Mouse (Mus musculus): ENCODE results near the gene Myoz1. TPM values are rescaled to one million over a fixed set of nuclear protein-coding genes. Genes with fewer than 3 reads are reported as not detected.

The Myoz1 gene
- polyA plus RNA-seq, 1 experiment = 0.50 TPM

- TF ChIP-seq MYOG (IDR thresholded peaks at IDR 0.05; ENCODE audit: control insufficient read depth, extremely low read depth, insufficient read length) (no peak), MAX (IDR thresholded peaks at IDR 0.05) (no peak)
- Histone ChIP-seq H3K4me3 (ENCODE audit: insufficient read depth, poor library complexity, severe bottlenecking) (no peak overlapping the region), H3K36me3 (ENCODE audit: control insufficient read depth, insufficient read depth) (no peaks in the 10 kb centered on the region), H3K27me3 (ENCODE audit: control insufficient read depth, insufficient read depth, insufficient read length) (no peaks in the 10 kb centered on the region), H3ac (ENCODE audit: control insufficient read depth, insufficient read length, low read depth) (no peak overlapping the region), H3K79me2 (ENCODE audit: control insufficient read depth, insufficient read depth) (peaks cover 6% of the 10 kb centered on the region), H3K79me3 (ENCODE audit: low read depth) (no peaks in the 10 kb centered on the region)
These were observed 38.1 kb downstream of the Myoz1 start for GRCm38 (mm10) chr14:20618211-20618610.

- Histone ChIP-seq H3K36me3 (ENCODE audit: control insufficient read depth, insufficient read depth) (no peaks in the 10 kb centered on the region), H3ac (ENCODE audit: control insufficient read depth, insufficient read length, low read depth) (no peak overlapping the region), H3K4me3 (ENCODE audit: insufficient read depth, poor library complexity, severe bottlenecking) (no peak overlapping the region), H3K27me3 (ENCODE audit: control insufficient read depth, insufficient read depth, insufficient read length) (no peaks in the 10 kb centered on the region), H3K79me2 (ENCODE audit: control insufficient read depth, insufficient read depth) (peaks cover 6% of the 10 kb centered on the region), H3K79me3 (ENCODE audit: low read depth) (peaks cover 2% of the 10 kb centered on the region)
- TF ChIP-seq USF1 (IDR thresholded peaks at IDR 0.05; ENCODE audit: low read depth) (peak; percentile 81), MYOD1 (IDR thresholded peaks at IDR 0.05; ENCODE audit: control insufficient read depth, insufficient read length, low read depth) (no peak), MAX (IDR thresholded peaks at IDR 0.05) (no peak), CTCF (IDR thresholded peaks at IDR 0.05; ENCODE audit: control insufficient read depth, insufficient read depth, insufficient read length) (no peak)
These were observed 39.9 kb downstream of the Myoz1 start for GRCm38 (mm10) chr14:20616421-20616820.

GRCm38 (mm10) chr14:20615075-20615474 is 41.3 kb downstream of the Myoz1 start:
- H3K27me3 ChIP-seq (ENCODE audit: control insufficient read depth, insufficient read depth, insufficient read length) = no peaks in the 10 kb centered on the region
- no peak for TF ChIP-seq FOSL1 (IDR thresholded peaks at IDR 0.05; ENCODE audit: insufficient read depth, low read length, poor library complexity, severe bottlenecking)
- no peak for TF ChIP-seq MAX (IDR thresholded peaks at IDR 0.05)
- TF ChIP-seq MYOG (IDR thresholded peaks at IDR 0.05; ENCODE audit: control insufficient read depth, extremely low read depth, insufficient read length) = no peak
- no peak for TF ChIP-seq USF1 (IDR thresholded peaks at IDR 0.05; ENCODE audit: low read depth)
- no peak for TF ChIP-seq CTCF (IDR thresholded peaks at IDR 0.05; ENCODE audit: control insufficient read depth, insufficient read depth, insufficient read length)
- TF ChIP-seq MYOD1 (IDR thresholded peaks at IDR 0.05; ENCODE audit: control insufficient read depth, insufficient read length, low read depth) = no peak
- no peak for TF ChIP-seq CEBPB (IDR thresholded peaks at IDR 0.05; ENCODE audit: low read depth)
- H3ac ChIP-seq (ENCODE audit: control insufficient read depth, insufficient read length, low read depth) = no peak overlapping the region
- H3K79me2 ChIP-seq (ENCODE audit: control insufficient read depth, insufficient read depth) = peaks cover 6% of the 10 kb centered on the region
- H3K79me3 ChIP-seq (ENCODE audit: low read depth) = peaks cover 2% of the 10 kb centered on the region
- no peaks in the 10 kb centered on the region for H3K36me3 ChIP-seq (ENCODE audit: control insufficient read depth, insufficient read depth)
- no peak overlapping the region for H3K4me3 ChIP-seq (ENCODE audit: insufficient read depth, poor library complexity, severe bottlenecking)

GRCm38 (mm10) chr14:20612820-20613219 is 43.5 kb downstream of the Myoz1 start:
- TF ChIP-seq MAX (IDR thresholded peaks at IDR 0.05) = no peak
- H3ac ChIP-seq (ENCODE audit: control insufficient read depth, insufficient read length, low read depth) = no peak overlapping the region
- no peak overlapping the region for H3K4me3 ChIP-seq (ENCODE audit: insufficient read depth, poor library complexity, severe bottlenecking)
- peaks cover 6% of the 10 kb centered on the region for H3K79me2 ChIP-seq (ENCODE audit: control insufficient read depth, insufficient read depth)
- H3K27me3 ChIP-seq (ENCODE audit: control insufficient read depth, insufficient read depth, insufficient read length) = no peaks in the 10 kb centered on the region
- H3K36me3 ChIP-seq (ENCODE audit: control insufficient read depth, insufficient read depth) = no peaks in the 10 kb centered on the region
- peaks cover 4% of the 10 kb centered on the region for H3K79me3 ChIP-seq (ENCODE audit: low read depth)

GRCm38 (mm10) chr14:20610146-20610545 is 46.2 kb downstream of the Myoz1 start:
- no peak overlapping the region for H3K4me3 ChIP-seq (ENCODE audit: insufficient read depth, poor library complexity, severe bottlenecking)
- TF ChIP-seq MAX (IDR thresholded peaks at IDR 0.05) (peak; percentile 54), MYOD1 (IDR thresholded peaks at IDR 0.05; ENCODE audit: control insufficient read depth, insufficient read length, low read depth) (no peak)
- peaks cover 4% of the 10 kb centered on the region for H3K79me3 ChIP-seq (ENCODE audit: low read depth)
- peaks cover 3% of the 10 kb centered on the region for H3K79me2 ChIP-seq (ENCODE audit: control insufficient read depth, insufficient read depth)
- no peak overlapping the region for H3ac ChIP-seq (ENCODE audit: control insufficient read depth, insufficient read length, low read depth)
- H3K36me3 ChIP-seq (ENCODE audit: control insufficient read depth, insufficient read depth) = no peaks in the 10 kb centered on the region
- no peaks in the 10 kb centered on the region for H3K27me3 ChIP-seq (ENCODE audit: control insufficient read depth, insufficient read depth, insufficient read length)

GRCm38 (mm10) chr14:20609519-20609918 is 46.8 kb downstream of the Myoz1 start:
- Histone ChIP-seq H3K36me3 (ENCODE audit: control insufficient read depth, insufficient read depth) (no peaks in the 10 kb centered on the region), H3K27me3 (ENCODE audit: control insufficient read depth, insufficient read depth, insufficient read length) (no peaks in the 10 kb centered on the region), H3K4me3 (ENCODE audit: insufficient read depth, poor library complexity, severe bottlenecking) (no peak overlapping the region), H3K79me2 (ENCODE audit: control insufficient read depth, insufficient read depth) (no peaks in the 10 kb centered on the region), H3ac (ENCODE audit: control insufficient read depth, insufficient read length, low read depth) (no peak overlapping the region), H3K79me3 (ENCODE audit: low read depth) (peaks cover 4% of the 10 kb centered on the region)
- TF ChIP-seq MYOD1 (IDR thresholded peaks at IDR 0.05; ENCODE audit: control insufficient read depth, insufficient read length, low read depth) (no peak), FOSL1 (IDR thresholded peaks at IDR 0.05; ENCODE audit: insufficient read depth, low read length, poor library complexity, severe bottlenecking) (peak; percentile 14), CEBPB (IDR thresholded peaks at IDR 0.05; ENCODE audit: low read depth) (peak; percentile 91), MYOG (IDR thresholded peaks at IDR 0.05; ENCODE audit: control insufficient read depth, extremely low read depth, insufficient read length) (no peak)

Measured in C2C12 (cell line).